Mouse (Mus musculus): ENCODE measurements around the gene Fez2. TPM values are rescaled to one million over a fixed set of nuclear protein-coding genes. Genes with fewer than 3 reads are reported as not detected.

Gene Fez2
- total RNA-seq, 4 experiments from 2014 or later, result 60.3 to 95.0 (median 77.1) TPM

DNA sequence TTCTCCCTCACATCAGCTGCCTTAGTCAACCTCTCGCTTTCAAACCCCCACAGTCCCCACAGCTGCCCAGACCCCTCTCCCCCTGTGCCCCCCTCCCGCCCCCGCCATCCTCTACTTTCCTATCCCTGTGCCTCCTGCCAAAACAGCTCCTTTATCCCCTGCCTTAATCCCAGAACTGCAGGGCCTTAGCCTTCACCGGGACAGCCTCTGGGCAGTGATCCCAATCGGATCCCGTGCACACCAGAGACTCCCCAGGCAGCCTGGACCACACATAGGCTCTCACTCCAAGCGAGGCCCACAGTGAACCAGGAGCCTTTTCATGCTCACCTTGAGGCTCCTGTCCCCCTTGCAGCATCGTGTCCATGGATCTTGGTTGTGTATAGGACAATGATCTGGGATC is 49.5 kb downstream of the Fez2 start:
- no peak for DNase-seq (ENCODE audit: low spot score in 2 of 2)

DNA sequence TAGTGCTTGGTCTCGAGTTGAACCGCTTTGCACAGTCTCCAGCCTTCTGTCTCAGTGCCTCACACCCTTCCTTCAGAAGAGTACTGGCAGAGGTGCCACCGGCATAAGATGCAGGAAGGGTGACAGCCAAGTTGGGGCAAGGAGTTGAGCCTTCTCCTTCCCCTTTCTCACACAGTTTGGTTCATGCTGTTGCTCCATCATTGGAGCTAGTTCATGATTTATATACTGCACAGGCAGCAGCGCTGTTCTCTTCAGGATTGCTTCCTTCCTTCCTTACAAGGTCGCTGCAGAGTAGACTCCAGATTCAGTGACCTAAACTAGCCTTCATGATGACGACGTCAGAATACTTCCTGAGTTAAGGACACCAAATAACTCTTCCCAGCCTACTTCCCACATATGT is 51.9 kb downstream of the Fez2 start:
- no peak for DNase-seq (ENCODE audit: low spot score in 2 of 2)

DNA sequence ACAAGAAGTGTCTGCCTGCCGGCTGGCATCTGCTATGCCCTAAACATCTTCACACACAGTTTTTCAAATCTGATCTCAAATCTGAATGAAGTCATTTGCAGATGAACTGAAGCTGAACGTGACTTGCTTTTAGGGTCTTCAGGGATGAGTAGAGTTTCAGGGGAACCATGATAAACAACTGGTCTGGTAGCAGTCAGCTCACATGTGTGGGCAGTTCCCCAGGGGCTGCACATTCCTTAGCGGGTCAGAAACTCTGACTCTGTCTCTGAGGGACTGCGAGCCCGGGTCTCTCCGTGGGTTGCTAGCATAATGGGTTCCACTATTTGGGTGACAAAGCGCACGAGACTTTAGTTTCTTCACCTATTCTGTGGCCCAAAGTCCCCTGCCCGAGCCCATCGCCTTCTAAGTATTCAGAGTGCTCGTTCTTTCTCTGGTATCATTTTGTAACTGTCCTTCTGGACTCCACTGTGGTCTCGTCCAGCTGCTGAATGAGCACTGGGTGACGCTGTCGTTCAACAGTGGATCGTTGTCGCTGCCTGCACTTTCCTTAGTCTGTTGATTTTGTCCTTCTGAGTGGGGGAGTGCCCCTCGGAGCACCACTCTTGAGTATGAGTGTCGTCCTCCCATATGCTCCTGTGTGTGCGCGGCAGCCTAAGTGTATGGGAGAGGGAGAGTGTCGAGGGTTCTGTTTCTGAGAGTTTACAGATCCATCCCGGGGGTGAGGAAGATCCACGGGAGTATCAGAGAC is 53.2 kb downstream of the Fez2 start:
- no peak for DNase-seq (ENCODE audit: low spot score in 2 of 2)

DNA sequence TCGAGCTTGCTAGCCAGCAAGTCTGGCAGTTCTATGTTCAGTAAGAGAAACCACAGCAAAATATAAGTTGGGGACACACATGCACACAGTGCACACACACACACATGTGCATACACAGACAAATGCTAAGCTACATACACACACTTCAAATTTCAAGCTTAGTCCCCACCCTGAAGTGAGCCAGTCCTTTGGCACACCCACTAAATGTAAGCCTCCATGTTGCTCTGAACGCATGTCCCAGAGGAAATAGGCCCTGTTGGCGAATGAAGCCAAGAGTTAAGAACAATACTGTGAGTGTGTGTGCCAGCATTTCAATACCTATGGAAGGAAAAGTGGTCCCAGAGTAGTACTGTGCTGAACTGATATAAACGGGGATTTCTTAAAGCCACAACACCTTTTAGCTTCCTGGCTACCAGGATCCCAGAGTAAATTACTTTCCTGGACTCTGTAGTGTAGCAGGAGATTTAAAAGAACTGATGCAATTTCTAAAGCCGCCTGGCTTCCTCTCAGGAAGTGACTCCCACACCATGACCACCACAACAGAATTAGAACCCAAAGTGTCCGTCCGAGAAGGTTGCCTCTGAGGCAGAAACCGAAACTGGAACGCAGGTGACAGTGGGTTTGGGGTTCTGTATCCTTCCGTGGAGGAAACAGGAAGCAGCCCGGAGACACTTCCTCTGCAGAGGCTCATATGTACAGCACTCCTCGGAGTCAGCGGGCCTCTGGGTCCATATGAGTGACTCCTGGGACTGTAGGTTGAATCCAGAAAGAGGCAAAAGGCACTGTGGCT is 55.8 kb downstream of the Fez2 start:
- no peak for DNase-seq (ENCODE audit: low spot score in 2 of 2)

DNA sequence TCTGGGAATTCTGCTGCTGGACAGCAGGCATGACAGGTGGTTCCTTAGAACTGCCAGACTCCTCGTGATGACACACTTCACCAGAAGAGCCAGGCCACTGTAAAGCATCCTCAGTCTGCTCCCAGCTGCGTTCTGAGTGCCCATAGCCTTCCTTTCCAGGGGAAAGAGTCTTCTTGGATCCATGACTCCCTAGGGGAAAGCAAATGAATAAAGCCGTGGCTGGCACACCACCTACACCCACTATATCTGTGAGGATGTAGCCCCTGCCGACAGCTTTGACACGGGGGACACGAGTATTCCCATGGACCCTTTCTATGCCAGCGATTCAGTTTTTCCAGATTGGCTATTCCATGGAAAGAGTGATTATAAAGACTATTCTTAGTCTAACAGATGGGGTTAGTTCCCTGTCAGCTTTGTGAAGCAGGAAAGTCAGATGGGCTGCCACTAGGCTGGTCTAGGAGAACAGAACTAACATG is 59.7 kb downstream of the Fez2 start:
- DNase-seq (ENCODE audit: low spot score in 2 of 2), result no peak

- no peak for DNase-seq (ENCODE audit: low spot score in 2 of 2)
Observed at GRCm38 (mm10) chr17:78357753-78358152, 60.2 kb downstream of the Fez2 start.

DNA sequence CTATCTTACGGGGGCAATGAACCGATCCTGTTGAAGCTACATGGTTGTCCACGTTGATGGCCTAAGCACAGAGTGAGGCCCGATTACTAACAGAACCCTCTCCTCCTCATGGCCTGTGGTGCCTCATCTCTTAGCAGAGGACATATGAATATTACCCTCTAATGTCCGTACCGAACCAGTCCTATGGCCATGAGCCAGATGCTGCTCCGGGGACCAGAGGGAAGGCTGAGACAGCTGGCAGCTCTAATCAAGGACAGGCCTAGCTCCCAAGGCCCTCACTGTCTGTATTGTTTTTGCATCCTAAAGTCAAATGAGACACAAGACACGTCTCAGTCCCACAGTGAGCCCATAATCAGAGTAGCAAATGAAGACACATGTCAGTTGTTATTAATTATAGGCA is 62.3 kb downstream of the Fez2 start:
- no peak for DNase-seq (ENCODE audit: low spot score in 2 of 2)

DNA sequence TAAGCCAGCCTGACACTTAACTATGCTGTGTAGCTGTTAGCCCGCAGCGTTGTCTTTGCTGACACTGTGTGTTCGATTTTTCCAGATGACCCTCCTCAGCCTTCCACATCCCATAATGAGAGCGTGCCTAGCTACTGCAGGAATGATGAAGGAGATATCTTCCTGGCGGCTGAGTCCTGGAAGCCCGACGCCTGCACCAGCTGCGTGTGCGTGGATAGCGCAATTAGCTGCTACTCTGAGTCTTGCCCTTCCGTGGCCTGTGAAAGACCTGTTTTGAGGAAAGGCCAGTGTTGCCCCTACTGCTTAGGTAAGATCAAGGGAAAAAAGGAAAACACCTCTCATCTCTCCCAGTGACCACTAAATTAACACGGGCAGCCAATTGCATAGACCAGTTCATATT is 63.1 kb downstream of the Fez2 start:
- DNase-seq (ENCODE audit: low spot score in 2 of 2), result no peak

DNA sequence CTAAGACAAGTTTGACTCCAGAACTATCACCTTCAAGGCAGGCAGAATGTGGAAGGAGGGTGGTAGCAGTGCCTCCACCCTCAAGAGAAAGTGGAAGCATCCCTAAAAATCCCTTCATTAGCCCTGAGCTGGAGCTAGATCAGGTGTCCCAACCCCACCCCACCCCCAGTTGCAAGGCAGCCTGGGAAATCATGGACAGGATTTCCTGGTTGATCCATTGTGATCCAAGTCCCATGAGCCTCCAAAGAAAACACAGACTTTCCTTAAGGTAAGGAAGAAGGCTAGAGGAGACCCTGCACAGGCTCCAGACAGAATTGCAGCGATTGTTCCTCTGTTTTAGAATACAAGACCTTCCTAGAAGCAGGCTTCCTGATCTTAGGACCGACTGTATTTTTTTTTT is 63.5 kb downstream of the Fez2 start:
- no peak for DNase-seq (ENCODE audit: low spot score in 2 of 2)

DNA sequence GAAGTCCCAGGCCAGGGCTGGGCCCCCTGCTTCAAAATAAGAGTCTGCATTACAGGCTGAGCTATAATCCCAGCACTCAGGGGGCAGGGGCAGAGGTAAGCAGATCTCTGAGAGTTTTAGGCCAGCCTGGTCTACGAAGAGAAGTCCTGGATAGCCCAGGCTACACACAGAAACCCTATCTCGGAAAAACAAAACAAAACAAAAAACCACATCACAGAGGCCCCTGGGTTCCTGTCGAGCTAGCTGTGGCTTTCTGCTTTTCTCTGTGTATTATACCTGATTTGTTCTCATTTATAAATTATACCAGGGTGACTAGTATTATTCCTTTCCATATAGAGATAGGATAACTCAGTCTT is 65.5 kb downstream of the Fez2 start:
- DNase-seq (ENCODE audit: low spot score in 2 of 2), result no peak

- no peak for DNase-seq (ENCODE audit: low spot score in 2 of 2)
Observed at GRCm38 (mm10) chr17:78351676-78352499, 66.1 kb downstream of the Fez2 start.

- DNase-seq (ENCODE audit: low spot score in 2 of 2), result no peak
Observed at GRCm38 (mm10) chr17:78347111-78347801, 70.7 kb downstream of the Fez2 start.

DNA sequence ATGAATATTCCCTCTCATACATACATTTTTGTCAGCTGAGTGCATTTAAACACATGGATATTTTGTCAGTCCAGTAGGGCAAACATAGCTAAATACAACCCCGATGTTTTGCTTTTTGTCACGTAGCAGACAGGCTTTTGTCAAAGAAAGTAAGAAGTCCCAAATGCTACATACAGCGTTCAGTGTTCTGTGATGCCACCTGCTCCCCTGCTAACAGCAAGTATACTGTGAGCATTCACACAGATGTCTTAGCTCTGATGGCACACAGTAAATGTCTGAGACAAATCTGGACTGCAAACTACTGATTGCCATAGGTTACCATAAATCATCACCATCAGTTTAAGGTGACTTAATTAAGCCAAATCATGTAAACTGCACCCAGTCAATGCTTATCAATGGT is 74.3 kb downstream of the Fez2 start:
- no peak for DNase-seq (ENCODE audit: low spot score in 2 of 2)

DNA sequence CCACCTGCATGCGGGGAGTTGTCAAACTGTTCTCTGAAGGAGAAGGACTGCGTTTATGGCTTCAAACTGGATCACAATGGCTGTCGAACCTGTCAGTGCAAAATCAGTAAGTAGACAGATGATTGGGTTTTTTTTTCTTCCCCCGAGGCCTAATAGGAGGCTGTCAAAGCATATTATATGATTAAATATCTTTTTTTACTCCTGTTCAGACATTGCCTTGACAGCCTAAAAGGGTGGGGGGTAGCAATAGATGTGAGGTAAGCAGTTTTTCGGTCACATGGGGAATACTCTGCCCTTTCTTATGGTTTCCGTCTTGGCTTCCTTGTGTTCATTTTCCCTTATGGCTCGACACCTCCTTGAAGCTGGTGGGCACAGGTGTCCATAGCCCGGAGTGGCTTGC is 82.7 kb downstream of the Fez2 start:
- DNase-seq (ENCODE audit: low spot score in 2 of 2), result no peak

DNA sequence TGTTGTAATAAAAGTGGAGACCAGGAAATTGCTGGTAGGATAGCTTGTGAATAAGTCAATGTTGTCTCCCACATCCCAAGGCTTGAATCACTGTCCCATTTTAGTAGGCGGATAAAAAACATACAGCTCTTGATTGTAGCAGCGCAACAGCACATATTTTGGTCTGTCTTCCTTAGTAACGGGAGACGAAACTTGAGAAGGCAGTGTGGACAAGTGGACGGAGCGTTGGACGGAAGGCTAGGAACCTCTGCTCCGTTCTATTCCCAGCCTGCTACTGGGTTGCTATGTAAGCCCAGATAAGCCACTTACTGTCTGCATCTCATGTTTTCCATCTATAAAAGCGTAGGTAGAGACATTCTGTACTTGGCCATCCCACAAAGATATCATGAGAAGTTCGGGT is 84.7 kb downstream of the Fez2 start:
- no peak for DNase-seq (ENCODE audit: low spot score in 2 of 2)

DNA sequence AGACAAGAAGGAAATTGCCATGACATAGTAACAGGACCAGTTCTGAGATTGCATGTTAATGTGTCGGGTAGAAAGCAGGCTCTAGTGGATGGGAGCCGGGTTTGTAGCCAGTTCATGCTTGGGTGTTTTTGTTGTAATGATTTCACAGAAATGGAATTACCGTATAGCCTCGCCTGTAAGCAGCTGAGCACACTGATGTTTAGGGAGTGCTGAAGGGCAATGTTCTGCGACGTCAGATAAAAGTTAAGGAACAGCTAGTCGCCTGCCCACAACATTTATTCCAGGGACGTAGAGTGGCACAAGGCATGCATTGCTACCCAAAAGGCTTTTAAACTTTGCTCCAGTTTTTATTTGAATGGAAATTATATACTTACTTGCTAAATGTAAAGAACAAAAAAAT is 86.5 kb downstream of the Fez2 start:
- DNase-seq (ENCODE audit: low spot score in 2 of 2), result no peak

- DNase-seq (ENCODE audit: low spot score in 2 of 2), result no peak
Observed at GRCm38 (mm10) chr17:78328287-78328686, 89.7 kb downstream of the Fez2 start.

DNA sequence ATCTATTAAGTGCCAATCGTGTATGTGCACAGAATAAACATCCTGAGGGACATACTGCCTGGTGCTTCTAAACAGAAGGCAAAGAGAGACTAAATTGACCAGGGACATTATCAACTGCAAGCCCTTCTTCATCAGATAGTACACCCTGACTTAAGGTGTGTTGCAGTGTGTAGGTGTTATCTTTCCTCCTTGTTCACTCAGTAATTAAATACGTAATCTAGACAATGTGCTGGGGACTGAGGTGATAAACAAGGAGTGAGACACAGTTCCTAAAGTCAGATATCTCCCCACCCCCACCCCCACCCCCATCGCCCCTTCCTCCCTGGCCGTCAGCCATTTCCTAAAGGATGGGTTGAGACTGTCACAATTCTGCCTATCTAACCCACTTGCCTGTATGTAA is 90.8 kb downstream of the Fez2 start:
- DNase-seq (ENCODE audit: low spot score in 2 of 2), result no peak

DNA sequence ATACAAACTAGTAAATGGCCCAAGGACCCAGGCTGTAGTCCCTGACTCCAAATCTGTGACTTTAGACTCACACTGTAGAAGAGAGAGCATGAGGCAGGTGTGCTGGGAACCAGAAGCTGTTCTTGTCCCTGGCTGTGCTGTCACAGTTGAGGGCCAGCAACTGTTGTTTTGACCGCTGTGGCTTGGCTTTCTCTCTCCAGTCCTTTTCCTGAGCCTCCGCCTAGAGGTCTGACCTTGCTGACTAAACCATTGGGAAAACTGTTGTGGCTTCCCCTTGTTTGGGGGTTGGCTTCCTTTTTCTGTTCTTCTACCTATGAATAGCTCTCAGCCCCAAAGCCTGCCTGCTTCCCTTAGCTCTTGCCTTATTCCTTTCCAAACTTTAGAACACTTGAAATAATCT is 91.6 kb downstream of the Fez2 start:
- no peak for DNase-seq (ENCODE audit: low spot score in 2 of 2)

DNA sequence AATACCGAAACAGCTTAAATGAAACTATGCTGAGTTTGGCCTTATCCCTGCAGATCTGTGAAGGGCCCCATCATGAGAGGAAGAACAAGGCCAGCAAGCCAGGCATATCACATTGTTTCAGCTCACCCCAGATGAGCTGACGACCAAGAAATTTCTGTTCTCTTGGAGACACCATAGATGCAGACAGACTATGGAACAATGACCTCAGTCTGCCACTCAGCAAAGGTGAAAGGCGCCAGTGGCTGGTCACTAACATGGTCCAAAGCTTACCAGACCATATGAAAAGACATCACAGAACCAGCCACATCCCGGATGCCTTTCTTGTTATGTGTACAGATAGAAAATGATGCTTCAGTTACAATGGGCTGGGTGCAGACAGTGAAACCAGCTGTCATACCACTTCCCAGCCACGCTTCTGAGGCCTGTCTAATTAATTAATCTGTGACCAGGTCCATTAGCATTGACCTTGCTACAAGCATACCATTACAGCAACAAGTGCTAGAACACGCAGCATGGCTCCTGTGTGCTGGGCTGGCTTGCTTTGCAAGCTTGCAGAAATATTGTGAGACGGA is 92.1 kb downstream of the Fez2 start:
- DNase-seq (ENCODE audit: low spot score in 2 of 2), result no peak
